Mouse (Mus musculus) kidney, adult 2 months (tissue): Measurements from ENCODE around the gene Mkln1.

ENCODE experiments used
- CTCF ChIP-seq: fragments of 200-500 bp; conservative IDR thresholded peaks from 2 replicates; pipeline ENCODE4 v1.5.1; 2011; ENCODE audit warnings: low read depth, mild to moderate bottlenecking, control low read depth, low read length, moderate library complexity, mixed read lengths; ENCODE audit not compliant: insufficient read depth, insufficient read length
- POLR2A ChIP-seq: fragments of 200-500 bp; IDR thresholded peaks from one replicate; pipeline ENCODE4 v1.6.1; 2011; ENCODE audit warnings: low read depth, low read length, control low read depth

- no peak for TF ChIP-seq POLR2A
- no peak for TF ChIP-seq CTCF
Observed at GRCm38 (mm10) chr6:31413556-31413955, 15.0 kb downstream of the Mkln1 start.
